Mouse (Mus musculus) intestine, postnatal 0 days (tissue): ENCODE measurements around the gene Osbpl7. TPM values are rescaled to one million over a fixed set of nuclear protein-coding genes. Genes with fewer than 3 reads are reported as not detected.
A peak's percentile ranks its signal among the peaks of the same experiment; 100 is the strongest.

Source experiments
- ATAC-seq: fragments of 200-750 bp; cut with Nextera tagmentation; 2 replicates; pipeline ENCODE4 v1.8.0; 2017; ENCODE audit warnings: mild to moderate bottlenecking, moderate TSS enrichment, moderate library complexity
- H3K27ac ChIP-seq: fragments of 300-500 bp; sonication (generic); 2 replicates; pipeline ENCODE4 v1.5.1; 2014; ENCODE audit warnings: mild to moderate bottlenecking, low read depth, low read length, moderate library complexity
- H3K27me3 ChIP-seq: fragments of 300-500 bp; sonication (generic); replicated peaks from 2 replicates; pipeline ENCODE4 v1.6.1; 2014; ENCODE audit warnings: low read length, mixed read lengths; ENCODE audit not compliant: control insufficient read depth, insufficient read depth
- H3K36me3 ChIP-seq: fragments of 300-500 bp; sonication (generic); 2 replicates; pipeline ENCODE4 v1.6.1; 2014; ENCODE audit warnings: mild to moderate bottlenecking, moderate library complexity; ENCODE audit not compliant: control insufficient read depth, insufficient read depth
- H3K4me1 ChIP-seq: fragments of 300-500 bp; sonication (generic); replicated peaks from 2 replicates; pipeline ENCODE4 v1.6.1; 2014; ENCODE audit warnings: antibody characterized with exemption, low read length, mixed read lengths; ENCODE audit not compliant: control insufficient read depth, insufficient read depth
- H3K4me2 ChIP-seq: fragments of 300-500 bp; sonication (generic); replicated peaks from 2 replicates; pipeline ENCODE4 v1.6.1; 2014; ENCODE audit warnings: low read depth, mild to moderate bottlenecking, moderate library complexity
- H3K4me3 ChIP-seq: fragments of 300-500 bp; sonication (generic); 2 replicates; pipeline ENCODE4 v1.5.1; 2014; ENCODE audit warnings: low read depth, low read length
- H3K9ac ChIP-seq: fragments of 300-500 bp; sonication (generic); 2 replicates; pipeline ENCODE4 v1.6.1; 2014; ENCODE audit warnings: mild to moderate bottlenecking, low read depth, low read length
- H3K9me3 ChIP-seq: fragments of 300-500 bp; sonication (generic); 2 replicates; pipeline ENCODE4 v1.6.1; 2016; ENCODE audit warnings: mixed run types; ENCODE audit not compliant: control insufficient read depth
- CTCF ChIP-seq: sonication (generic); IDR thresholded peaks from 2 replicates; pipeline ENCODE4 v1.5.1; 2016; ENCODE audit warnings: low read depth, mild to moderate bottlenecking, control low read depth, antibody characterized with exemption, moderate library complexity
- WGBS: fragments of 180-500 bp; shearing (Covaris S2); extraction: QIAGEN DNeasy Blood & Tissue Kit; methylation state at CpG from one replicate; pipeline ENCODE4 v1.1.7; 2014; 5-methylcytosine and 5-hydroxymethylcytosine counted together
- polyA plus RNA-seq: library from polyadenylated mRNA; unstranded; fragments of >200 nt; fragmentation: Nextera tagmentation; extraction: Ambion mirVana; gene quantifications from 2 replicates; pipeline ENCODE4 v1.2.1, GENCODE M21; 2015

Osbpl7 gene
- polyA plus RNA-seq, 1 experiment from 2014 or later, result 10.6 TPM

DNA sequence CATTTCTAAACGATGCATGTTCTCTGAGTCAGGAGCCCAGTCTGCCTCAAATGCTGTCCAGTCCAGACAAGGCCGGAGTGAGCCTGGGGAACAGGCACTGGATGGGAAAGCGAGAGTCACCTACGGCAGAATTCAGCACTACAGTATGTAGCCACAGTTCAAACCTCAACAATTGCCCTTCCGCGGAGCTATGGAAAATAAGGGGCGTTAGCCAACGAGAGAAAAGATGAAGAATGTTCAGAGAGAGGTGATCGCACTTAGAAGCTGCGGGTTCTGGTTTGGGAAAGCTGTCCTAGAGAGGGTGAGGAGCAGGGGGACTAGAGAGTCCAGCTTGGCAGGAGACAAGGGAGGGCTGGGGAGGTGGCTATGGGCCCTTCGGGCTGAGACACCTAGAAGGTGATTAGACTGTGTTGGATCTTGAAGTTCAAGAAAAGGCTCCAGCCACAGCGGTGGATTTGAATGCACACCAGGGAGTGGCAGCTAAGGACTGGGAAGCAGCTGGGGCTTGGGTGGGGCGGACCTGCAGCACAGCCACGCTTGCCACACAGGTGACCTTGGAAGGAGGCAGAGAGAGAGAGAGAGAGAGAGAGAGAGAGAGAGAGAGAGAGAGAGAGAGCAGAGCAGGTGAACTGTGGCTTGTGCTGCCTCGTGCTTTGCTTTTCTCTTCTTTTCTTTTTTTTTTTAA is 34.5 kb downstream of the Osbpl7 start:
- TF ChIP-seq CTCF, result no peak
- H3K4me1 ChIP-seq, result no peaks in the 10 kb centered on the region
- no peak overlapping the region for H3K9ac ChIP-seq
- H3K9me3 ChIP-seq, result 0 out of 2 replicates have a peak, but pooled peaks cover 3% of the 10 kb centered on the region
- no peak for ATAC-seq
- H3K27me3 ChIP-seq, result no peaks in the 10 kb centered on the region; the same call in 1 of the 2 replicates
- no peak overlapping the region for H3K4me2 ChIP-seq
- 76% methylated on average over 15 of the region's 15 CpGs for WGBS
- no peaks in the 10 kb centered on the region for H3K36me3 ChIP-seq
- H3K27ac ChIP-seq, result no peak overlapping the region
- no peak overlapping the region for H3K4me3 ChIP-seq

GRCm38 (mm10) chr11:97086365-97086764 is 35.9 kb downstream of the Osbpl7 start:
- H3K9ac ChIP-seq, result no peak overlapping the region
- ATAC-seq, result no peak
- H3K4me3 ChIP-seq, result no peak overlapping the region
- WGBS, result 68% methylated on average over 6 of the region's 6 CpGs
- H3K36me3 ChIP-seq, result no peaks in the 10 kb centered on the region
- no peaks in the 10 kb centered on the region; the same call in 1 of the 2 replicates for H3K27me3 ChIP-seq
- no peaks in the 10 kb centered on the region for H3K4me1 ChIP-seq
- 0 out of 2 replicates have a peak, but pooled peaks cover 3% of the 10 kb centered on the region for H3K9me3 ChIP-seq
- H3K27ac ChIP-seq, result no peak overlapping the region
- TF ChIP-seq CTCF, result no peak
- H3K4me2 ChIP-seq, result no peak overlapping the region

DNA sequence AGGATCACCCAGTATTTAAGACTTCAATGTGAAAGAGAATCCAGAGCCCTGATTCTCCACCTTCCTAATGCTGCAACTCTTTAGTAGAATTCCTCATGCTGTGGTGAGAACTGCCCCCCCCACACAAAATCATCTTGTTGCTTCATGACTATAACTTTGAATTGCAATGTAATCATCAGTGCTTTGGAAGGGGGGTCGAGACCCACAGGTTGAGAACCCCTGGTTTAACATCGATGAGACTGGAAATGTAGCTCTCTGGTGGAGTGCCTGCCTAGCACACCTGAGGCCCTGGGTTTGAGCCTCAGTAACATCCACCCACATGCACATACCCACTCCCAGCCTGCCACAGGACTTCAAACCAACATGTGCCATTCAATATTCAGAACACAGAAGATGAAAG is 44.2 kb downstream of the Osbpl7 start:
- H3K9me3 ChIP-seq, result no peaks in the 10 kb centered on the region
- no peak for TF ChIP-seq CTCF
- H3K27ac ChIP-seq, result no peak overlapping the region
- H3K9ac ChIP-seq, result no peak overlapping the region
- WGBS, result 67% methylated on average over 2 of the region's 2 CpGs
- peaks cover 19% of the 10 kb centered on the region for H3K27me3 ChIP-seq
- no peak overlapping the region for H3K4me3 ChIP-seq
- ATAC-seq, result no peak
- H3K4me2 ChIP-seq, result no peak overlapping the region
- no peaks in the 10 kb centered on the region for H3K36me3 ChIP-seq
- H3K4me1 ChIP-seq, result no peaks in the 10 kb centered on the region

DNA sequence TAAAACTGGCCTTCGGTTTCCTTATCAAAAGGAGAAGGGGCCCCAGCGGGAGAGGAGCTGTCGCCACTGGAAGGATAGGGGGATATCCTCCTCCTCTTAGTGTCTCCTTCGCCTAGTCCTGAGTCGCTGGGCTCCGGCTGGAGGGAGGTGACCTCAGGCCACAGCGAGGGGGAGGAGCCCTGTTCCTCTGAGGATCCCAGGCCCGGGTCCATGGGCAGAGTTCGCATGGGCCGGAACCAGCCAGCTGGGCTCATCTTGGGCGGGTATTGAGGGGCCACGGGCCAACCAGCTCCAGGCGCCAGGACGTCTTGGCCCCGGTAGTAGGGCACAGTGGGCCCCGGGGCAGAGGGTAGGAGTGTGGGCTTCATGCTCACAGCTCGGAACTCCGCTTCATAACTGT is 48.4 kb downstream of the Osbpl7 start:
- WGBS, result 14% methylated on average over 18 of the region's 18 CpGs
- Histone ChIP-seq H3K9me3 (no peaks in the 10 kb centered on the region), H3K27me3 (peaks cover 26% of the 10 kb centered on the region), H3K4me3 (no peak overlapping the region), H3K9ac (no peak overlapping the region), H3K36me3 (no peaks in the 10 kb centered on the region), H3K4me2 (peak overlapping the region; percentile 28), H3K4me1 (no peaks in the 10 kb centered on the region), H3K27ac (no peak overlapping the region)
- no peak for TF ChIP-seq CTCF
- no peak for ATAC-seq

GRCm38 (mm10) chr11:97101722-97102121 is 51.3 kb downstream of the Osbpl7 start:
- ATAC-seq, result no peak
- Histone ChIP-seq H3K36me3 (no peaks in the 10 kb centered on the region), H3K27me3 (peaks cover 26% of the 10 kb centered on the region), H3K27ac (no peak overlapping the region), H3K4me2 (no peak overlapping the region), H3K9me3 (no peaks in the 10 kb centered on the region), H3K4me1 (no peaks in the 10 kb centered on the region), H3K4me3 (no peak overlapping the region), H3K9ac (no peak overlapping the region)
- peak; percentile 87 for TF ChIP-seq CTCF
- 19% methylated on average over 9 of the region's 9 CpGs for WGBS

GRCm38 (mm10) chr11:97103163-97104090 is 53.0 kb downstream of the Osbpl7 start:
- Histone ChIP-seq H3K4me3 (no peak overlapping the region), H3K9me3 (no peaks in the 10 kb centered on the region), H3K4me2 (no peak overlapping the region), H3K27ac (no peak overlapping the region), H3K36me3 (no peaks in the 10 kb centered on the region), H3K4me1 (no peaks in the 10 kb centered on the region), H3K9ac (no peak overlapping the region), H3K27me3 (peaks cover 24% of the 10 kb centered on the region; the same call in 1 of the 2 replicates)
- ATAC-seq, result no peak
- 89% methylated on average over 10 of the region's 10 CpGs for WGBS
- TF ChIP-seq CTCF, result no peak
